Mouse (Mus musculus) liver, postnatal 0 days (tissue): ENCODE results near the gene Cemip. TPM values are rescaled to one million over a fixed set of nuclear protein-coding genes. Genes with fewer than 3 reads are reported as not detected.

Experiments
- ATAC-seq: fragments of 200-750 bp; cut with Nextera tagmentation; 2 replicates; pipeline ENCODE4 v1.8.0; 2017; ENCODE audit warnings: mild to moderate bottlenecking, moderate library complexity
- DNase-seq: peaks from one replicate; pipeline ENCODE4 v3.0.0-alpha.2; 2016
- H3K27ac ChIP-seq: fragments of 300-500 bp; sonication (generic); 2 replicates; pipeline ENCODE4 v1.5.1; 2014; ENCODE audit warnings: antibody characterized with exemption, moderate library complexity, mild to moderate bottlenecking, low read depth
- H3K27me3 ChIP-seq: fragments of 300-500 bp; sonication (generic); 2 replicates; pipeline ENCODE4 v1.6.1; 2014; ENCODE audit warnings: low read length, control low read depth, mixed read lengths; ENCODE audit not compliant: insufficient read depth
- H3K36me3 ChIP-seq: fragments of 300-500 bp; sonication (generic); replicated peaks from 2 replicates; pipeline ENCODE4 v1.6.1; 2014; ENCODE audit warnings: mild to moderate bottlenecking, control low read depth, low read length, moderate library complexity, mixed read lengths; ENCODE audit not compliant: insufficient read depth
- H3K4me1 ChIP-seq: fragments of 300-500 bp; sonication (generic); 2 replicates; pipeline ENCODE4 v1.6.1; 2014; ENCODE audit warnings: antibody characterized with exemption, mild to moderate bottlenecking, control low read depth; ENCODE audit not compliant: insufficient read depth
- H3K4me2 ChIP-seq: fragments of 300-500 bp; sonication (generic); 2 replicates; pipeline ENCODE4 v1.6.1; 2014; ENCODE audit warnings: low read depth, mild to moderate bottlenecking, low read length, moderate library complexity, mixed read lengths
- H3K4me3 ChIP-seq: fragments of 300-500 bp; sonication (generic); 2 replicates; pipeline ENCODE4 v1.5.1; 2014; ENCODE audit warnings: low read depth, low read length
- H3K9ac ChIP-seq: fragments of 300-500 bp; sonication (generic); replicated peaks from 2 replicates; pipeline ENCODE4 v1.6.1; 2014; ENCODE audit warnings: mild to moderate bottlenecking, moderate library complexity
- H3K9me3 ChIP-seq: fragments of 300-500 bp; sonication (generic); 2 replicates; pipeline ENCODE4 v1.6.1; 2016; ENCODE audit warnings: mild to moderate bottlenecking, control low read depth, low read length, mixed read lengths
- CTCF ChIP-seq: sonication (generic); IDR thresholded peaks from 2 replicates; pipeline ENCODE4 v1.5.1; 2016; ENCODE audit warnings: antibody characterized with exemption, low read depth
- EP300 ChIP-seq: IDR thresholded peaks from 2 replicates; pipeline ENCODE4 v1.6.1; 2016; ENCODE audit warnings: antibody characterized with exemption, low read depth, mild to moderate bottlenecking
- WGBS: fragments of 180-500 bp; shearing (Covaris S2); extraction: QIAGEN DNeasy Blood & Tissue Kit; methylation state at CpG from one replicate; pipeline ENCODE4 v1.1.7; 2014; ENCODE audit not compliant: insufficient replicate concordance; 5-methylcytosine and 5-hydroxymethylcytosine counted together
- polyA plus RNA-seq: library from polyadenylated mRNA; unstranded; fragments of >200 nt; fragmentation: Nextera tagmentation; extraction: Ambion mirVana; gene quantifications from 2 replicates; pipeline ENCODE4 v1.2.1, GENCODE M21; 2015

The Cemip gene
- polyA plus RNA-seq, 1 experiment from 2014 or later = not detected

GRCm38 (mm10) chr7:83948743-83949142, 137.6 kb downstream of the Cemip start:
- H3K9ac ChIP-seq = no peak overlapping the region
- no peak overlapping the region for H3K4me3 ChIP-seq
- ATAC-seq (no peak), DNase-seq (no peak)
- no peaks in the 10 kb centered on the region for H3K27me3 ChIP-seq
- no peaks in the 10 kb centered on the region for H3K9me3 ChIP-seq
- H3K36me3 ChIP-seq = no peaks in the 10 kb centered on the region
- 68% methylated on average over 7 of the region's 7 CpGs for WGBS
- no peaks in the 10 kb centered on the region for H3K4me1 ChIP-seq
- H3K27ac ChIP-seq = no peak overlapping the region
- TF ChIP-seq EP300 (no peak), CTCF (no peak)
- no peak overlapping the region for H3K4me2 ChIP-seq

DNA sequence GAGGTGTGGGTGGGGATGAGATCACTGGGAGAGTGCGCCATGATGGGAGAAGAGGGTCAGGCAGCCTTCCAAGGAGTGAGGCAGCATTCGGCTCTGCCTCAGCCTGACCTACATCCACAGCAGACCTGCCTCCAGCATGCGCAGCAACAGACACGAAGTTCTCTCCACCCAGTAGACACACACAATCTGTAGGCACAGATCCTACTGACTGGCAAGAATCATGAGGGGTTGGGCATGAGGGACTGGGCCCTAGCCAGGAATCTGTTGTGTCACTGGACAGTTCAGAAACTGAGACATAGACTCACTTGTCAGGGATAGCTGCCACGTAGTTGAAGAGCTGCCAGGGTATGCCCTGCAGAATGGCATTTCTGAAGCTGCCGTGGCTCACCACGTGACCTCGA, 144.6 kb downstream of the Cemip start:
- DNase-seq (no peak), ATAC-seq (no peak)
- Histone ChIP-seq H3K9ac (no peak overlapping the region), H3K9me3 (no peaks in the 10 kb centered on the region), H3K36me3 (no peaks in the 10 kb centered on the region), H3K4me3 (no peak overlapping the region), H3K27ac (no peak overlapping the region), H3K27me3 (no peaks in the 10 kb centered on the region), H3K4me1 (no peaks in the 10 kb centered on the region), H3K4me2 (no peak overlapping the region)
- WGBS = 72% methylated on average over 8 of the region's 8 CpGs
- TF ChIP-seq CTCF (no peak), EP300 (no peak)

GRCm38 (mm10) chr7:83940136-83940535, 146.2 kb downstream of the Cemip start:
- no peak overlapping the region for H3K9ac ChIP-seq
- no peaks in the 10 kb centered on the region for H3K36me3 ChIP-seq
- H3K4me3 ChIP-seq = no peak overlapping the region
- DNase-seq (no peak), ATAC-seq (no peak)
- no peak overlapping the region for H3K4me2 ChIP-seq
- 68% methylated on average over 2 of the region's 2 CpGs for WGBS
- H3K27ac ChIP-seq = no peak overlapping the region
- no peaks in the 10 kb centered on the region for H3K4me1 ChIP-seq
- TF ChIP-seq EP300 (no peak), CTCF (no peak)
- H3K27me3 ChIP-seq = no peaks in the 10 kb centered on the region
- H3K9me3 ChIP-seq = no peaks in the 10 kb centered on the region

DNA sequence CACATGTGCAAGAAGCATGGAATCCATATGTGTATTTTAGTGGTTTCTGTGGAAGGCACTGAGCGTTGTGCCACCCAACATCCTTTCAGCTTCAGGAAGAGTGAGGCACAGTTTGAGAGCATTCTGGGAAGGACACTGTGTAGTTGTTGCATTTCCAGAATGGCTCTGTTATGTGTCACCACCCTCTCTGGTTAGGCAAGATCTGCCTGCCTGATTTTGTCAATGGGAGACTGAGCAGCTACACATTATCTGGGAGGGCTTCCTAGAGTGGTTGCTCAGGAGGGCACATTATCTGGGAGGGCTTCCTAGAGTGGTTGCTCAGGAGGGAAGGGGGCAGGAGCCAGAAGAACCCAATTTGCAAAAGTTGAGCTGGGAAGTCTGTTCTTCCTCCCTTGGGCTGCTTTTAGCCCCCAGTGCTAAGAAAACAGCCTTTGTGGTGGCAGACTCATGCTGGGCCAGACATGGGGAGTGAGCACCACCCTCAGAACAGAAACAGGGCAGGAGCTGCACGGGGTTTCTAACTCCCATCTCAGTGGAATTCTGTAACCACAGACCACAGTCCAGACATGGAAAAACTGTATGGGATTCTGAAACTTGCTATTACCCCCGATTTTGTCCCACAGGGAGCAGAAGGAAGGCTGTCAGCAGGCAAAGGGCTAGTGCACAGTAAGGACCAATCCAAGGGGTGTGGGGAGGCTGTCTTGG, 147.1 kb downstream of the Cemip start:
- 64% methylated on average over 3 of the region's 3 CpGs for WGBS
- no peaks in the 10 kb centered on the region for H3K27me3 ChIP-seq
- H3K36me3 ChIP-seq = no peaks in the 10 kb centered on the region
- H3K4me2 ChIP-seq = no peak overlapping the region
- no peaks in the 10 kb centered on the region for H3K9me3 ChIP-seq
- no peak overlapping the region for H3K27ac ChIP-seq
- ATAC-seq (no peak), DNase-seq (no peak)
- H3K4me3 ChIP-seq = no peak overlapping the region
- H3K4me1 ChIP-seq = no peaks in the 10 kb centered on the region
- TF ChIP-seq EP300 = no peak
- TF ChIP-seq CTCF = no peak
- H3K9ac ChIP-seq = no peak overlapping the region

- Histone ChIP-seq H3K9ac (no peak overlapping the region), H3K27ac (no peak overlapping the region), H3K36me3 (no peaks in the 10 kb centered on the region), H3K4me1 (no peaks in the 10 kb centered on the region), H3K4me3 (no peak overlapping the region), H3K27me3 (no peaks in the 10 kb centered on the region), H3K9me3 (no peaks in the 10 kb centered on the region), H3K4me2 (no peak overlapping the region)
- WGBS = 63% methylated on average over 3 of the region's 3 CpGs
- ATAC-seq (no peak), DNase-seq (no peak)
- TF ChIP-seq EP300 (no peak), CTCF (no peak)
Measured at GRCm38 (mm10) chr7:83921637-83922036, 164.7 kb downstream of the Cemip start.

DNA sequence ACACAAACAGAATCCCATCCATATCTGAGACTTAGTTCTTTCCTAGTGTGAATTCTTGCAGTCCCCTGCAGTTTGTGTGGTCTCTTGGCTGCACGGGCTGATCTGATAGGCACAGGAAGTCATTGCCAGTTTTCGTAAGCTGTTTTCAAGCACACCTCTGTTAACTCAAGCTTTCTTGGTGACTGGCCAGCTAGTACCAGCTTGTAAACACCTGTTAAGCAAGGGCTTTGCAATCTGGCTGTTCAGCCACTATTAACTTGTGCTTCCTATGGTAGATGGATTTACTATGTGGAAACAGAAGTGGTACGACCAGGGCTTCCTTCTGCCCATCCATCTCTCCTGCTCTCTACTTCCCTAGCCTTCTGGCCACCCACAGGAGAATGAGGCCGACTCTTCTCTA, 166.1 kb downstream of the Cemip start:
- ATAC-seq (no peak), DNase-seq (no peak)
- no peak overlapping the region for H3K9ac ChIP-seq
- 59% methylated on average over 4 of the region's 4 CpGs for WGBS
- H3K4me1 ChIP-seq = no peaks in the 10 kb centered on the region
- H3K27me3 ChIP-seq = no peaks in the 10 kb centered on the region
- H3K36me3 ChIP-seq = no peaks in the 10 kb centered on the region
- no peaks in the 10 kb centered on the region for H3K9me3 ChIP-seq
- no peak overlapping the region for H3K4me2 ChIP-seq
- no peak overlapping the region for H3K4me3 ChIP-seq
- no peak for TF ChIP-seq EP300
- no peak for TF ChIP-seq CTCF
- H3K27ac ChIP-seq = no peak overlapping the region

GRCm38 (mm10) chr7:83914566-83914965, 171.7 kb downstream of the Cemip start:
- Histone ChIP-seq H3K36me3 (no peaks in the 10 kb centered on the region), H3K27ac (no peak overlapping the region), H3K9me3 (no peaks in the 10 kb centered on the region), H3K9ac (no peak overlapping the region), H3K27me3 (no peaks in the 10 kb centered on the region), H3K4me3 (no peak overlapping the region), H3K4me1 (no peaks in the 10 kb centered on the region), H3K4me2 (no peak overlapping the region)
- 0% methylated on average over 3 of the region's 3 CpGs for WGBS
- TF ChIP-seq CTCF = peak; percentile 94
- no peak for TF ChIP-seq EP300
- DNase-seq (peak; percentile 87), ATAC-seq (no peak)
